Mouse (Mus musculus): ENCODE results near the gene Smdt1. TPM values are rescaled to one million over a fixed set of nuclear protein-coding genes. Genes with fewer than 3 reads are reported as not detected.

Smdt1 gene
- total and polyA plus RNA-seq, 2 experiments from 2014 or later = 431 to 440 TPM

GRCm38 (mm10) chr15:82298764-82299561, 39.8 kb upstream of the Smdt1 start, which contains the start of gene Wbp2nl:
Gene Wbp2nl (plus strand): TSS chr15:82298954.
- Histone ChIP-seq H3K4me1 (ENCODE audit: control insufficient read depth, insufficient read depth) (0 out of 2 replicates have a peak, but pooled peaks cover 8% of the 10 kb centered on the region), H3K36me3 (replicated peaks; ENCODE audit: control insufficient read depth, insufficient read depth, low read length) (no peaks in the 10 kb centered on the region), H3K4me2 (ENCODE audit: low read depth, low read length) (no peak within 1 kb of the TSS), H3K27ac (ENCODE audit: low read depth) (no peak within 1 kb of the TSS), H3K9me3 (replicated peaks; ENCODE audit: control insufficient read depth, low read length) (no peaks in the 10 kb centered on the region), H3K27me3 (ENCODE audit: control insufficient read depth, insufficient read depth, low read length) (no peaks in the 10 kb centered on the region), H3K9ac (replicated peaks; ENCODE audit: low read depth, low read length) (no peak within 1 kb of the TSS), H3K4me3 (ENCODE audit: low read depth, low read length) (no peak within 1 kb of the TSS)
- peak; percentile 30 for ATAC-seq (ENCODE audit: insufficient read depth, low read depth)
- WGBS = 42% methylated on average over 39 of the region's 39 CpGs
- no peak for TF ChIP-seq EP300 (IDR thresholded peaks at IDR 0.05; ENCODE audit: low read depth)
- TF ChIP-seq CTCF (IDR thresholded peaks at IDR 0.05; ENCODE audit: low read depth) = no peak
- no peak for DNase-seq (ENCODE audit: low spot score)

GRCm38 (mm10) chr15:82307107-82307506, 31.7 kb upstream of the Smdt1 start:
- TF ChIP-seq CTCF (IDR thresholded peaks at IDR 0.05; ENCODE audit: low read depth) = no peak
- TF ChIP-seq EP300 (IDR thresholded peaks at IDR 0.05; ENCODE audit: low read depth) = no peak
- no peaks in the 10 kb centered on the region for H3K4me1 ChIP-seq (ENCODE audit: control insufficient read depth, insufficient read depth)
- no peak overlapping the region for H3K27ac ChIP-seq (ENCODE audit: low read depth)
- no peaks in the 10 kb centered on the region for H3K27me3 ChIP-seq (ENCODE audit: control insufficient read depth, insufficient read depth, low read length)
- H3K36me3 ChIP-seq (replicated peaks; ENCODE audit: control insufficient read depth, insufficient read depth, low read length) = no peaks in the 10 kb centered on the region
- no peak for ATAC-seq (ENCODE audit: insufficient read depth, low read depth)
- no peak overlapping the region for H3K4me3 ChIP-seq (ENCODE audit: low read depth, low read length)
- no peak overlapping the region for H3K4me2 ChIP-seq (ENCODE audit: low read depth, low read length)
- DNase-seq (ENCODE audit: low spot score) = no peak
- 71% methylated on average over 3 of the region's 3 CpGs for WGBS
- no peaks in the 10 kb centered on the region for H3K9me3 ChIP-seq (replicated peaks; ENCODE audit: control insufficient read depth, low read length)
- no peak overlapping the region for H3K9ac ChIP-seq (replicated peaks; ENCODE audit: low read depth, low read length)

DNA sequence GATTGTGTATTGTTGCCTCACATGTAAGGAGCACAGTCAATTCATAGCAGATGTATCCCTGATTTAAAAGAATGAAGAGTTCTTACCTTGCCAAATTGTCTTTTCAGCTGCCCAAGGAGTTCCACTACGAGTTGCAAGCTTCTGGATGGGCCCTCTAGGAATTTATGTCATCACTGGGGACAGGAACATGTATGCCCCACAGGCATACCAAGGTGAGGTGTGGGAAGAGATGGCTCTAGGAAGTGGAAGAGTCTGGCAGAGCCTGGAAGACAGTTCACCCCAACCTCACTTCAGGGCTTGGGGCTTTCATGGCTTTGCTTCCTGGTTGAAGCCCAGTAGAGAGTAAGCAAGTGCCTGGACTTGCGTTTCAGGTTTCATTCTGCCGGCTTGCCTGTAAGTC, 30.3 kb upstream of the Smdt1 start:
- 76% methylated on average over 3 of the region's 3 CpGs for WGBS
- H3K27ac ChIP-seq (ENCODE audit: low read depth) = no peak overlapping the region
- DNase-seq (ENCODE audit: low spot score) = no peak
- H3K4me3 ChIP-seq (ENCODE audit: low read depth, low read length) = no peak overlapping the region
- no peak for TF ChIP-seq EP300 (IDR thresholded peaks at IDR 0.05; ENCODE audit: low read depth)
- no peak for TF ChIP-seq CTCF (IDR thresholded peaks at IDR 0.05; ENCODE audit: low read depth)
- H3K27me3 ChIP-seq (ENCODE audit: control insufficient read depth, insufficient read depth, low read length) = no peaks in the 10 kb centered on the region
- H3K9ac ChIP-seq (replicated peaks; ENCODE audit: low read depth, low read length) = no peak overlapping the region
- H3K4me2 ChIP-seq (ENCODE audit: low read depth, low read length) = no peak overlapping the region
- H3K4me1 ChIP-seq (ENCODE audit: control insufficient read depth, insufficient read depth) = no peaks in the 10 kb centered on the region
- no peaks in the 10 kb centered on the region for H3K36me3 ChIP-seq (replicated peaks; ENCODE audit: control insufficient read depth, insufficient read depth, low read length)
- no peak for ATAC-seq (ENCODE audit: insufficient read depth, low read depth)
- H3K9me3 ChIP-seq (replicated peaks; ENCODE audit: control insufficient read depth, low read length) = no peaks in the 10 kb centered on the region

DNA sequence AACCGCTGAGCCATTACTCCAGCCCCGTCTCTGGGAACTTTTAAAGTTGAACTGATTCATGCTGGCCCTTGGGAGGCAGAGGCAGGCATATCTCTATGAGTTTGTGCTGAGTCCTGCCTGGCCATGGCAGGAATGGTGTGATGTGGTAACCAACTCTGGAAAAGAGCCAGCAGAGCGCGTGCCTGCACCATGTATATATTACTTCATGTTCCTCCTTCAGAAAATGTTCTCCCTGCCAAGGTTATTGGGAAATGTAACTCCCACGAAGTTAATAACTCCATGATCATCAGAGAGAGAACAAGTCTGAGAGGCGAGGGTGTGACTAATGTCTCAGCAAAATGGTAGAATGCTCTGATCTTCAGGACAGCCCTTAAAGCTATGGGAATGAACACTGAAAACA, 20.9 kb upstream of the Smdt1 start:
- H3K9ac ChIP-seq (replicated peaks; ENCODE audit: low read depth, low read length) = no peak overlapping the region
- no peaks in the 10 kb centered on the region for H3K9me3 ChIP-seq (replicated peaks; ENCODE audit: control insufficient read depth, low read length)
- H3K27ac ChIP-seq (ENCODE audit: low read depth) = no peak overlapping the region
- ATAC-seq (ENCODE audit: insufficient read depth, low read depth) (no peak), DNase-seq (ENCODE audit: low spot score) (no peak)
- 82% methylated on average over 6 of the region's 6 CpGs for WGBS
- H3K4me1 ChIP-seq (ENCODE audit: control insufficient read depth, insufficient read depth) = no peaks in the 10 kb centered on the region
- H3K36me3 ChIP-seq (replicated peaks; ENCODE audit: control insufficient read depth, insufficient read depth, low read length) = no peaks in the 10 kb centered on the region
- no peak overlapping the region for H3K4me3 ChIP-seq (ENCODE audit: low read depth, low read length)
- no peak overlapping the region for H3K4me2 ChIP-seq (ENCODE audit: low read depth, low read length)
- H3K27me3 ChIP-seq (ENCODE audit: control insufficient read depth, insufficient read depth, low read length) = no peaks in the 10 kb centered on the region
- TF ChIP-seq CTCF (IDR thresholded peaks at IDR 0.05; ENCODE audit: low read depth) = no peak
- TF ChIP-seq EP300 (IDR thresholded peaks at IDR 0.05; ENCODE audit: low read depth) = no peak

GRCm38 (mm10) chr15:82319613-82320012, 19.1 kb upstream of the Smdt1 start:
- Histone ChIP-seq H3K4me3 (ENCODE audit: low read depth, low read length) (no peak overlapping the region), H3K4me1 (ENCODE audit: control insufficient read depth, insufficient read depth) (no peaks in the 10 kb centered on the region), H3K27me3 (ENCODE audit: control insufficient read depth, insufficient read depth, low read length) (no peaks in the 10 kb centered on the region), H3K9ac (replicated peaks; ENCODE audit: low read depth, low read length) (no peak overlapping the region), H3K27ac (ENCODE audit: low read depth) (no peak overlapping the region), H3K4me2 (ENCODE audit: low read depth, low read length) (no peak overlapping the region), H3K9me3 (replicated peaks; ENCODE audit: control insufficient read depth, low read length) (no peaks in the 10 kb centered on the region), H3K36me3 (replicated peaks; ENCODE audit: control insufficient read depth, insufficient read depth, low read length) (no peaks in the 10 kb centered on the region)
- 62% methylated on average over 1 of the region's 1 CpGs for WGBS
- TF ChIP-seq EP300 (IDR thresholded peaks at IDR 0.05; ENCODE audit: low read depth) (no peak), CTCF (IDR thresholded peaks at IDR 0.05; ENCODE audit: low read depth) (no peak)
- ATAC-seq (ENCODE audit: insufficient read depth, low read depth) = no peak
- no peak for DNase-seq (ENCODE audit: low spot score)

DNA sequence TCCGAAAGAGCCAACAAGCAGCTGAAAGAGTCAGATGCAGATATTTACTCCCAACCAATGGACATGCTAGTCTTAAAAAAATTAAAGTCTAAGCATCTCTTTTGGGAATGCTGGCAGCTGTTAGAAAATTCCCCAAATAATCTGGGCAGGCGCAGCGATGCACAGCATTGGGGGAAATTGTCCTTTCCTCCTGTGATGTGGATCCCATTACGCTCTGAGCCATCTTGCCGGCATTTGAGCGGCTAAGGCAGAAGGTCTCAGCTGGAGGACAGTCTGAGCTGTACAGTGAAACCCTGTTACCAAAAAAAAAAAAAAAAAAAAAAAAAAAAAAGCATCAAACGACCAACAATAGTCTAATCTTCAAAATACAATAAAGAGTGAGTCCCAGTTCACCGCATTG, 16.6 kb upstream of the Smdt1 start:
- TF ChIP-seq EP300 (IDR thresholded peaks at IDR 0.05; ENCODE audit: low read depth) (no peak), CTCF (IDR thresholded peaks at IDR 0.05; ENCODE audit: low read depth) (no peak)
- Histone ChIP-seq H3K36me3 (replicated peaks; ENCODE audit: control insufficient read depth, insufficient read depth, low read length) (no peaks in the 10 kb centered on the region), H3K9me3 (replicated peaks; ENCODE audit: control insufficient read depth, low read length) (no peaks in the 10 kb centered on the region), H3K4me2 (ENCODE audit: low read depth, low read length) (no peak overlapping the region), H3K4me3 (ENCODE audit: low read depth, low read length) (no peak overlapping the region), H3K27ac (ENCODE audit: low read depth) (no peak overlapping the region), H3K4me1 (ENCODE audit: control insufficient read depth, insufficient read depth) (no peaks in the 10 kb centered on the region), H3K9ac (replicated peaks; ENCODE audit: low read depth, low read length) (no peak overlapping the region), H3K27me3 (ENCODE audit: control insufficient read depth, insufficient read depth, low read length) (no peaks in the 10 kb centered on the region)
- 76% methylated on average over 8 of the region's 8 CpGs for WGBS
- DNase-seq (ENCODE audit: low spot score) = no peak
- no peak for ATAC-seq (ENCODE audit: insufficient read depth, low read depth)
